Mouse (Mus musculus) 3T3-L1 (cell line): ENCODE results near the gene Kcnip3.

Source experiments
- DNase-seq: peaks from one replicate; pipeline ENCODE4 v3.0.0-alpha.2; 2015; ENCODE audit warnings: low read depth, low spot score

Gene Kcnip3

DNA sequence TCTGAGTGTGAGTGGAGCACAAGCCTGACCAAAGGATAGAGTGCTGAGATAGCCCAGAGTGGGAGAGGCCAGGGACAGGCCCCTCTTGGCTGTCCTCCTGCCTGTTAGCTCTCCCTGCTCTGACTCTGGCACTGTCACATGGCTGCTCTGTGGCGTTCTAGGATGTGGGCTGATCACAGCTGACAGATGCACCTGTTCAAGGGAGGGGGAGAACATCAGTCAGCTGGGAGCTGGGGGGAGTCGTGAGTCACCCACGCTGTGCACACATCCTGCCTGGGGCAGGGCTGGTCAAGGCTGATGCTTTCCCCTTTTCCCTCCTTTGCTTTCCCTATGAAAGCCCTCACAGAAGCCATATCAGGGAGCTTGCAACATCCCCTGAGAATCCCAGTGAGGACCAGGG, 3.6 kb downstream of the Kcnip3 start:
- no peak for DNase-seq

DNA sequence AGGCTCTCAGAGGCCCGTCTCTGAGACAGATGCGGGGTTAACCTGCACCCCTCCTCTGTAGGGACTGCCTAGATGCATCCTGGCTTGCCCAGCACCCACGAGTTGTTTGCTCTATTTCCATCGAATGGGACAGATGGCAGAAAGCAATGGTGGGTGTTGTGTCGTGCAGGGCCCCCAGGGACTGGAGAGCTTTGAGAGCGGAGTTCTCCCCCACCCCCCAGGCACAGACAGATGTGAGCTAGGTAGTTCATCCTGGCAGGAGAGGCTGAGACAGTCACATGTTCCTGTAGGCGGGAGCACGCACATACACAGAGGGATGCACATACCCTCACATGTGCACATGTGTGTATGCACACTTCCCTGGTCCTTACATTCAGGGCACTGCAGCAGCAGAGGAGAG, 4.8 kb downstream of the Kcnip3 start:
- no peak for DNase-seq

DNA sequence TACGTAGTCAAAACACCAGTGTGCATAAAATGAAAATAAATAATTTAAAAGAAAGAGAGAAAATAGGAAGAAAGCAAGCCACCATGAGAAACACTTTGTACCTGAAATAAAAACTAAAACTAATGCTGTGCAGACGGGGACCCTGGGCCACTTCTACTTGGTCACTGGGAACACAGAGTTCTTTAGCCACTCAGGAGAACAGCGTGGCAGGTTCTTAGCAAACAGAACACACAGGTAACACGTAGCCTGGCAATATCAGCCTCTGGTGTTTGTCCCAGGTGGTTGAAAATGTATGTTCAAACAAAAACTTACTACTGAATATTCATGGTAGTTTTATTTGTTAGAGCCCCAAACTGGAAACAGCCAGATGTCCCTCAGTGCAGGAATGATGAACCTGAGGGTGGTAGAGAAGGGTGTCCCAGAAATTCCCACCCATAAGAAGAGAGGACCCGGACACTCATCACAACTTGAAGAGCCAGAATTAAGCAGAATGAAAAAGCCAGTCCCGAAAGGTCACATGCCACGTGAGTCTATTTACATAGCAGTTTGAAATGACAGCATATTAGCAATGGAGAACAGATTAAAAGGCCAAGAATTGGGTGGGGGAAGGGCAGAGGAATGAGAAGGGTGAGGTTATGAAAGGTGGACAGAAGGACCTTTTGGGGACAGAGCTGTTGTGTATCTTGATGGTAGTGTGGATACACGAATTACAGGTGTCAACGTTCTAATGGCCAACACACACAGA, 7.3 kb downstream of the Kcnip3 start:
- DNase-seq, result no peak

DNA sequence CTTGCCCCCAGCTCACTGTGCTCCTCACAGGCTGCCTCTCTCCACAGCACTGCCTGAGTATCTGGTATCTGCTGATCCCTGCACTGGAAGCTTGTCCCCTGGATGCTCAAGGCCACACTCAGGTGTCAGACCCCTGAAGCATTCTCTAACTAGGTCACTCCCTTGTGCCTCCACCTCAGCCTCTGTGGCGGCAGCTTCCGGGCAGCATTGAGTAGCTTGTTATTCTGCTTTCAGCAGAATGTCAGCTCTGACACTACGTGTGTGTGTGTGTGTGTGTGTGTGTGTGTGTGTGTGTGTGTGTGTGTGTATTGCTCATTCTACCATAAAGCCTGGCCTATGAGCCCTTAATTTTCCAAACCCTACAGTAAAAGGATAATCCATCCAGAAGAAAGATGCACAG, 8.7 kb downstream of the Kcnip3 start:
- no peak for DNase-seq

DNA sequence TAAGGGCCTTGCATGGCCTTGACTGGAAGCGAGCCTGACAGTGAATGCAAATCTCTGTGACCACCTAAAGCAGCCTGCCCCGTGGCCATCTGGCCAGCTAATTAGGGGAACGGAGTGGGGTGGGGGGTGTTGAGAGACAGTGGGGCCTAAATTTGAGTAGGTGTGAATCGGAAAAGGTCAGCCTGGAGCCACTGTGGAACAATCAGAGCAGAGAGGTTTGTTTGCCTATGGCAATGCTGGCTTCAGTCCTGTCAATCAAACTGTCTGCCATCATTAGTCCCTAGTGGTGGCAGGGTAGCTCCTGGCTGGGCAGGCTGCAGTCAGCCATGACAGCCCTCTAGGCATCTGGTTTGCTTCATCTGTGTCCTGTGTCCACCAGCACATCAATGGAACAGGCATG, 10.5 kb downstream of the Kcnip3 start:
- DNase-seq, result no peak

DNA sequence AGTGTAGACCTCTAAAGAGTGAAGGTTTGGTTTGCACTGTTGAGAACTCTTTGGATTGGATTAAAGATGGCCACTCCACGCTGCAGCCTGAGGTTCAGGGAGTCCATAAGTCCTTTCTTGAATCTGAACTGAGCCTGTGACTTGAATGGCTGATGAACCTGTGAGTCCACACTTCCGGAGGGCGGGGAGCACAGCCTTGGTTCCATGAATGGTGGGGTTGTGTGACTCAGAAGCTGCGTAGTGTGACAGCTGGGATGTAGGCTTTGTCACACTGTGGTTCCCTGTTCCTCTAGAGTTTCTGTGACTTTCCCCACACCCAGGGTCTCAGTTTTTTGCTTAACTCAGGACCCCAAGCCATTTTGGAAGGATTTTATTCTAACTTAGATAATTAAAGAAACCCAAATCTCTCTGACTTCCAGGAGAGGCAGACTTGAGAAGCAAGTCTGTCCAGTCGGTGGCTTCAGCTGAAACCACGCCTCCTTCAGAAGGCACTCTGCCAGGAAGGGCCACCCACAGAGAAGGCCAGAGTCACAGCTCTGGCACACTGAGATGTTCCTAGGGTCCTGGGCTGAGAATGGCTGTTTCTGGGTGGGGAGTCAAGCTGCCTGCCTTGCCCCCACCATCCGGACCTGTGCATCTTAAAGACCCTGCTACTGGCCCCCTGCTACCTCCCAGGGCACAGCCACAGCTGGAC, 13.8 kb downstream of the Kcnip3 start:
- no peak for DNase-seq

DNA sequence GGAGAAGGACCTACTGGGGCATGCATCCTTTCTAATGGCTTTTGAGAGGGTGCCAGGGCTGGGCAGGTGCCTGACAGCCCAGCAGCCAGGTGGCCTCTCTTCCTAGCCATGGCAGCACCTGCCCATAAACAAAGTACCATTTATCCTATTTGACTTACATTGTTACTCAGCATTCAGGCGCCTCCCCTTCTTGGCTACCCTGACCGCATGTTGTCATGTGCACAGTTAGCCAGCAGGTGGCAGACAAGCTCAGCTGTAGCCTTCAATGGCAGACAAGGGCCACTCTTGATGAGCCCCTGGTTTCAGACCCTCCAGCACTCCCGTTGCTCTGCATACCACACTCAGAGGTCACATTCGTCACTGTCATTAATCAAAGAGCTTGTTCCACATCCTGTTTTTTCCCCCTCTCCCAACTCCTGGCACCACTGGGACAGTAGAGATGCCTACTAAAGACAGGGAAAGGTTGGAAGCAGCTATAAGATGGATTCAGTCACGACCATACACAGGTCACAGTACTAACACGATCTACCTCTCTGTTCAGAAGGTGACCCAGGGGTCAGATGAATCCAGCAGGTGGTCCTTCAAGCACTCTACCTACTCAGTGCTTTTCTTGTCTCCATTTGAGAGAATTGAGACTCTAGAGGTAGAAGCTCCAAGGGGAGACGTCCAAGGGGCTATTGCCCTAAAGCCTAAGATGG, 14.7 kb downstream of the Kcnip3 start:
- peak; percentile 87 for DNase-seq

DNA sequence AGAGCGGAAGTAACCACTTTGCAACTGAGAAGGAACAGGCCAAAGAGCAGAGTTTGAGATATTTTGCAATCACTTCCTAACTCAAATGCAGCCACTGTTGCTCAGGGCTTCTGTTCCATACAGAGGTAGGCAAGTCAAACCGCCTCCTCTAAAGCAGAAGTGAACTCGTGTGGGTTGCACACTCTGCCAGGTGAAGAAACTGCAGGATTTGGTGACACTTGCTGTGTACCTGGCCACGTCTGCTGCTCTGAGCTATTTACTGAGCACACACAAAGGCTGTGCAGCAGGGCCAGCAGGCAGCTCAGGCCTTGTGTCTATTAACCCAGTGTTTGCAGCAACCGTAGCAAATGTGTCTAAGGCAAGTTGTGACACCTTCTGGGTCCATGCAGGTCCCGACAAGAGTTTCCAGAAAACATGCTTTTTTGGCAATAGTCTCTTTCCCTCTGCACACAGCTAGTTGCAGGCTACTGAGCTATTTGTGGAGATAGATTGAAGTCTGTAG, 15.7 kb downstream of the Kcnip3 start:
- no peak for DNase-seq

DNA sequence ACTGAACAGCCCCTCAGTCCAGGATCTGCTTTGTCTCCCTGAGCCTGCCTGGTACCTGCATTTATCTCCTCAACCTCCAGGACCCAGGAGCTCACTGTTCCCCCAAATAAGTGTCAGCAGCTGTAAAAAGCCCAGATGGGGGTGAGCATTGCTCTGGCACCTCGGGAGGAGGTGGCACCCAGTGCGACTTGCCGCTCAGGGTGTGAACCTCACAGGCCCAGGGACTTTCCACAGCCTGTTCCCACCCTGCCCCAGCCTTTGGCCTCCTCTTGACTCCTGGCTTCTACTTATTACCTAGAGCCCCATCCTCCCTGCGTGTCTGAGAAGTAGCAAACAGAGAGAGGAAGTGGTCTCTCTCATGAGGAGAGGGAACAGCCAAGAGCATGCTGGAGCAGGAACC, 16.7 kb downstream of the Kcnip3 start:
- no peak for DNase-seq

DNA sequence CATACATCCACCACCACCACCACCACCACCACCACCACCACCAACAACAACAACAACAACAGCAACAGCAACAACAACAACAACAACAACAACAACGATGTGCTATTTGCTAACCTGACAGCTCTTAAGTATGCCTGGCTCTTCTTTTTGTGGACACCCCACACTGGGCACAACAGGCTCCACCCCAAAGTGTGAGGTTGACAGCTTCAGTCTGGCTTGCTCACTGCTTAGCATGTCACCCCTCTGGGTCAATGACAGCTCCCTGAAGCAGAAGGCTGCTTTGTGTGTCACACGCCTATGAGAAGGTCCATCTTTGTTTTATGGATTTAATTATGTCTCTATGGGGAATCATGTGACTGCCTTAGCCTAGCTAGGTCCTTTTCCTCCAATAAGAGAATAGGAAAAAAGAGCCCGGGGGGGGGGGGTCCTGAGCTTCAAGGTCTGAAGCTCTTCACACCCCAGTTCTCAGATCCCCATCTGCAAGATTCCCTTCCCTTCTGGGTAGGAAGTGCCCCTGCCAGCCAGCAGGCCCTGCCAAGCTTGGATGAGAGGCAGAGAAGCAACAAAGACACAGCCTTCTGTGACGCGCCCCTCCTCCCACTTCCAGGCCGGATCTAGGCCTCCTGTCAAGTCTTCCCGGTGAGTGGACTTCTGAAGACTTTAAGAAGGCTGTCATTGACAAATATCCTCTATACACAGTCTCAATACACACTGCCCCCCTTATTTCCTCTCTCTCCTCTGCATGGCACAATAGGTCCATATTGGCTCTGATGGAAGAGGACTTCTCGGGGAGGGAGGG, 17.9 kb downstream of the Kcnip3 start:
- no peak for DNase-seq

DNA sequence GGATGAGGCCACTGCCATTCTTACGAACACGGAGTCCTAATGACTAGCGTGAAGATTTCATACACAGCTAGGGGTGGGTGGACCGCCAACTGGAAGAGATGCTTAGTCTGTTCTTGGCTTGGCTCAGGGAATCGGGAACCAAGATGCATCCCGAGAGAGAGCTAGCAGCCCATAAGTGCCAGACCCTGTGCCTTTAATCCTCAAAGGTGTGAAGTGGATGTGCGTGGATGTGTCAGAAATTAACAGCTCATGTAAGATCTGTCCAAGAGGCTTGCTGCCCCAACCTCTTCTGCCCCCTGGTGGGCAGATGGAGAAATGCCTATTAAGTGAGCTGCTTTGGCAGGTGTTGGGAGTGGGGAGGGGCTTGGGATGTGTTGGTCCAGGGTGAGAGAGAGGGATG, 20.8 kb downstream of the Kcnip3 start:
- DNase-seq, result peak; percentile 66

DNA sequence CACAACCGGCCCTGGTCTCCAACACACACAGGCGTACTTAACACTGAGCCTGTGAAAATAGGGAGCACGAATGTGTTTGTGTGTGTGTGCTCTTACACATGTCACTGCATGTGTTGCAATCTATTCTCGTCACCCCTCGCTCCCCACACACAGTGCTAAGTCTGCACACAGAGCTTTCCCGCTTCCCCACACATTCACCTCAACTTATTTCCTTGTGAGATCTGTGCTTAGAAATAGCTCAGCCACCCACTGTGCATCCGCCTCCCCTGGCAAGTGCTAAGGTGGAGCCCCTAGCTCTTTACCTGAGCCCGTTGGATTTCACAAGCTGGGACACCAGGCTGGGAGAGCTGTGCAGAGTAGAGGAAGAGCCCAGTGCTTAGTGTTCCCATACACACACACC, 23.1 kb downstream of the Kcnip3 start:
- DNase-seq, result no peak

DNA sequence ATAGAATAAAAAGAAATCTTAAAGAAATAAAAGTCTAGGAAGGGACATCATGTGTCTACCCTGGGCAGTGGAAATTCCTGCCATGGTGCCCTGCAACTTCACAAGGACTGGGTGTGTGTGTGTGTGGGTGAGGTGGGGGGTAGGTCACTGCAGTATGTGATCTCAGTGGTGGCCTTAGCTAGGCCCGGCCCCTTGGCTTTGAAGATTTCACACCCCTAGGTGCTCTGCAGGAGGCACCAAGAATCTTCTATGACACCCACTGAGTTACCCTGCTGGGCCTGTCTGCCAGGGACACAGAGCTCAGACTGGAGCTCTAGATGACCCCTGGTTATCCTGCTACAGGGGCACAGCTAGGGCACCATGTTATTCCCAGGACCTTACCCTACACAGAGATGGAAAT, 25.6 kb downstream of the Kcnip3 start:
- no peak for DNase-seq

DNA sequence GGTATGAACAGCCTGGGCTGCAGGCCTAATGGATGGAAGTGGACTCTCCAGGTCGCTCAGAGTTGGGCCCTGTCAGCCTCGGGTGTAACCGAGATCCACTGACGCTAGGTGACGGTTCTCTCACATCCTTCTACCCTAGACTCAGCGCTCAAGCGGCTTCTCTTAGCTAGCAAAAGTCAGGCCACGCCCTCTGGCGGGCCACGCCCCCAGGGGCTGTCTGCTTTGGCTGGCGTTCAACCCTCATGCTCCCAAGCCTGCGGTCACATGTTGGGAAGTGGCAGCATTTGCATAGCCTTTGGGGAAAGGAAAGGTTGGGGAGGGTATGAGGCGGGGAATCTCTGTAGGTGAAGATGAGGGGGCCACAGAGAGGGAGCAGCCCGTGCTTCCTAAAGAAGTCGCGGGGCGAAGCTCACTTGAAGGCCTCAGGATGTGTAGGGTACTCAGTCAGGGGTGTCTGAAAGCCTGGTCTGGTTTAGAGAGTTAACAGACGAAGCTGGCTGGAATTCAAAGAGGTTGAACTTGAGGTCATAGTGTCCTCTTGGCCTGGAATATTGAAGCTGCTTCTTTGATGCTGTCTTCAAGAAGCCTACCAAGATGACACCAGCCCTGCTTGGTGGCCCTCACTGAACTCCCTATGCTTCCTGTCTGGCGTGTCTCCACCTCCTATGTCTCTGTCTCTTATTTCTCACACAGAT, 37.3 kb downstream of the Kcnip3 start:
- DNase-seq, result no peak

DNA sequence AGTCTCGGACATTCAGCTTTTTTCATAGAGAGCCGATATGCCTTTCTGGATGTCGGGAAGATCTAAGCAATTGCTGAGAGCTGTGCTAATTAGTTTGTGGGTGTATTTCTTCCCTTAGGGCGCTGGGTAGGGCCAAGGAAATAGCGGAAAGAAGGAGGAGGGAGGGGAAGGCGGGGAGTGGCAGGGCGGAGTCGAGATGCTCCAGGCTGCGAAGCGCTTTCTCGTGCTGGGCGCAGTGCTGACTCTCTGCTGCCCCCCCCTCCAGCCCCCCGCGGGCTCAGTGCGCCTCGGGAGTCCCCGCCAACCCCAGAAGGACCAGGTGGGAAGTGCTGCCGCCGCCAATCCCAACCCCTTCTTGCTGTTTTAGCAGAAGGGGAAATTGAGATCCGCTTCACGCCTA, 38.9 kb downstream of the Kcnip3 start:
- DNase-seq, result no peak

DNA sequence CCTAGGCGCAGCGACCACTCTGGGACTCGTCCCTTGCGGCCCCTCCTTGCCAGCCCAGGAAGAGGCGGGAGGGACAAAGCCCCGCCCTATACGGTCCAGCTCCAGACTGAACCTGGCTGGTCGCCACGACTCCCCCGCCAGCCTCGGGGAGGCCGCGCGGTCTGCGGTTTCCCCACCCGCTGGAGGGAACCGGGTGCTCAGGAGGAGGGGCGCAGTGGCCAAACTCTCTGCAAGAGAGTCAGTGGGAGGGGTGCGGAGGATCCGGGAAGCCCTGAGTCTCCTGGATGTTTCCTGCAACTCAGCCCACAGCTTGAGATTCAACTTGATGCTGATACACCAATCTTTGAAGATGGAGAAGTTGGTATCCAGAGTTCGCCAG, 39.4 kb downstream of the Kcnip3 start:
- DNase-seq, result peak; percentile 46

DNA sequence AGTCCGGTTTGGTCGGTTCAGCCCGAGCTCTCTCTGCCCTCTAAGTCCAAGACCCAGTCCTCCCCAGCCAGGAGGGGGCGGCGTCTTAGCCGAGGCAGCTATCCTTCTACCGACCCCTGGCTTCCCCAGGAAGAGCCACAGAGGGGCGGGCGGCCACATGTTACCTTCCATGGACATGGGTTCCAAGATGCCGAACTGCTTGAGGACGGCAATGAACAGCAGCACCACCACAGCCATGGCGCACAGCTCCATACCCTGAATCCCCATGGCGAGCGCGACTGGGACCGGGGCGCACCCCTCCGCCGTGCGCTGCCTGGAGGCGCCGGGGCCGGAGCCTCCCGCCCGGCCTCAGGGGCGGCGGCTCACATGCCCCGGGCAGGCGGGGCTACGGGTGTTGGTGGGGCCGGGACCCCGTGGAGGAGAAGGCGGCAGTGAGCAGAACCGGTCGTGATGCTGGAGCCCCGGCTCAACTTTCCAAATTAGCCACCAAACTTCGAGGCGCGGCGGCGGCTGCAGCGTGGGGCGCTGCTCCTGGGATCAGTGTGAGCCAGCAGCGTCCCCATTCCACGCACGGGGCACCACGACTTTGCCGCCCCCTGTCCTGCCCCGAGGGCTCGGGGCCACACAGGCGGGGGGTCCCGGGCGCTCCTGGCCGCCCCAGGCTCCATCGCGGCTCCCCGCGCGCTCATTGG, 39.9 kb downstream of the Kcnip3 start:
- DNase-seq, result no peak

DNA sequence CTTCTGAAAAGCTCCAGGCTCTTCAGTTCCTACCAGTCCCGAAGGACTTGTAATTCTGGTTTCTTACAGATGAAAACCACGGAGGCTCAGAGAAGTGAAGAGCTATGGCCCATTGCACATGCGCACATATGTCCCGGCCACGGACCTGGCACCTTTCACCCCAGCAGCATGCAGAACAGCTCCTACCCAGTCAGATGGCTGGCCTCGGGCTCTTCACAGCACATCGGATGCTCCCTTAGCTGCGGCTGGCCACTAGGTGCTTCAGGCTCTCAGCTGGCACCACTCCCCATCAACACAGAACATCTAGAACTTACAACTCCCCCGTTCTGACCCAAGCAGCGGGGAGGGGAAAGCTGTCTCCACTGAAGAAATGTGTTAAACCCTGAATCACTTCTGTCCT, 42.1 kb downstream of the Kcnip3 start:
- DNase-seq, result no peak

DNA sequence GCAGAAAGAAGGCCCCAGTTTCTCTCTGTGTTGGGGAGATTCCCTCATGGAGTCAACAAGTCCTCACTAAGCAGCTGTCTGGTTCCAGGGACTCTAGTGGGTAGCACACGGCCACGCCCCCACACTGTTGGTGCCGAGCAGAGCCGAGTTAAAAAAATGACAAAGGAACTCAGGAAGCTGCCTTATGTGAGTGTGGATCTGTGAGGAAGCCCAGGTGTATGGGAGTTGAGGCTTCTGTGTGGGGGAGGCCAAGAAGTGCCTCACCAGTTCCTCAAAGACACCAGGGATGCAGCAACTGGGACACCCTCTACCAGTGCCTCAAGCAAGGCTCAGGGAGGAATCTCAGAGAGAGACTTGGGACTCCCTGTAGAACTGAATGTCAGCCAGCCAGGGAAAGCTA, 42.7 kb downstream of the Kcnip3 start:
- no peak for DNase-seq

DNA sequence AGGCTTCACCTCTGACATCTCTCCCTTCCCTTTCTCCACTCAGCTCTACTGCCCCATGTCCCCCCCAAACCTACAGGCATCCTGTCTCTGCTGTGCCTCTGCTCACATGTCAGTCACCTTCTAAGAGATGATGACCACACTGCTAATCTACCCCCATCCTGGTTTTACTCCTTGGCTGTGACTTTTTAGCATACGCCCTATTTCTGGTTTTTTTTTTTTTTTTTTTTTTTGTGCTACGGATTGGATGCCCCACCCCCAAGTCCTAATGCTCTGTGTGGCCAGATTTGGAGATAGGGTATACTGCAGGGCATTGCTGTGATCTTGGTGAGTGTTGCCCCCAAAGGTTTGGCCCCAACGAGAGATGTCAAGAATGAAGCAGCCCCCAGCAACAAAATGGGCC, 49.6 kb downstream of the Kcnip3 start:
- DNase-seq, result no peak

DNA sequence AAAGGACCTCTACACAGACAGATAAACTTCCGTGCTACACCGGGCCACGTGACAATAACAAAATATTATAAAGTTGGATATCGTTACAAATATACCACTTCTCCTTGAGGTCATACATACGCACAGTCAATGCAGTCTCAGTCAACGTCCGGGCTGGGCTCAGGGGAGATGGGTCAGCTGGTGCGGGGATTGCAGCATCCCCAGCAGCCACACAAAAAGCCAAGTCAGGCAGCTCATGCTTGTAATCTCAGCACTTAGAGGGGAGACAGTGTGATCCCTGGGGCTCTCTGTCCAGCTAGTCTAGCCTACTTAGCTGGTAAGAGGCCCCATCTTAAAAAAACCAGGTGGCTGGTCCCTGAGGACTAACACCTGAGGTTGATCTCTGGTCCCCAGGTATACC, 50.6 kb downstream of the Kcnip3 start:
- no peak for DNase-seq
